Mouse (Mus musculus): ENCODE data around the gene Gm28230. TPM values are rescaled to one million over a fixed set of nuclear protein-coding genes. Genes with fewer than 3 reads are reported as not detected.

The Gm28230 gene
- polyA plus RNA-seq, 1 experiment from 2014 or later, result not detected

GRCm38 (mm10) chr2:74777536-74778275 is 51.2 kb downstream of the Gm28230 start:
- no peaks in the 10 kb centered on the region; the same call in 1 of the 2 replicates for H3K27me3 ChIP-seq (ENCODE audit: insufficient read depth, low read length)
- H3K27ac ChIP-seq (ENCODE audit: low read depth), result no peak overlapping the region
- no peaks in the 10 kb centered on the region for H3K36me3 ChIP-seq (replicated peaks; ENCODE audit: insufficient read depth, low read length)
- no peak overlapping the region for H3K4me3 ChIP-seq (ENCODE audit: low read depth, low read length)
- WGBS (ENCODE audit: insufficient replicate concordance), result 68% methylated on average over 13 of the region's 13 CpGs
- ATAC-seq (no peak), DNase-seq (no peak)
- no peak overlapping the region for H3K9ac ChIP-seq (replicated peaks)
- no peaks in the 10 kb centered on the region for H3K9me3 ChIP-seq (ENCODE audit: low read length)
- H3K4me1 ChIP-seq (ENCODE audit: insufficient read depth), result no peaks in the 10 kb centered on the region
- no peak overlapping the region for H3K4me2 ChIP-seq (ENCODE audit: low read depth, low read length)
- no peak for TF ChIP-seq EP300 (IDR thresholded peaks at IDR 0.05; ENCODE audit: low read depth)
- TF ChIP-seq CTCF (IDR thresholded peaks at IDR 0.05; ENCODE audit: low read depth), result no peak

DNA sequence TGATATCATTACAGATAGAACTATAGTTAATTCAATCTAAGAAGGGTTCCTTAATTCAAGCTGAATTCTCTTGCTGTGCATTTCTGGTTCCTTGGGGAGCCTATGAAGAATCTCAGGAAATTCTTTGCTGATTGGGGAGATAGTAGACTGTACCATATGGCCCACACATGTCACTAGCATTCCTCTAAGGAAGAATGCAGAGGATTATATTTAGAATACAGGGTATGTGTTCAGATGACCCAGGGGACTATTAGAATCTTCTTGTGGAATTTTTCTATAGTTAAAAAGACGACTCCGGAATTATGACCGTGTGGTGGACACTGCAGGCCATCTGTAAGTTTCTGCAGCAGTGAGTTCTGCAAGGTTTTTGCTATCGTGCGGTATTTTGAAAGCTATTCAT is 54.9 kb downstream of the Gm28230 start:
- DNase-seq (no peak), ATAC-seq (no peak)
- Histone ChIP-seq H3K9ac (replicated peaks) (no peak overlapping the region), H3K27ac (ENCODE audit: low read depth) (no peak overlapping the region), H3K4me2 (ENCODE audit: low read depth, low read length) (no peak overlapping the region), H3K36me3 (replicated peaks; ENCODE audit: insufficient read depth, low read length) (no peaks in the 10 kb centered on the region), H3K4me3 (ENCODE audit: low read depth, low read length) (no peak overlapping the region), H3K27me3 (ENCODE audit: insufficient read depth, low read length) (no peaks in the 10 kb centered on the region; the same call in 1 of the 2 replicates), H3K9me3 (ENCODE audit: low read length) (no peaks in the 10 kb centered on the region), H3K4me1 (ENCODE audit: insufficient read depth) (no peaks in the 10 kb centered on the region)
- TF ChIP-seq EP300 (IDR thresholded peaks at IDR 0.05; ENCODE audit: low read depth) (no peak), CTCF (IDR thresholded peaks at IDR 0.05; ENCODE audit: low read depth) (no peak)
- WGBS (ENCODE audit: insufficient replicate concordance), result 77% methylated on average over 5 of the region's 5 CpGs

DNA sequence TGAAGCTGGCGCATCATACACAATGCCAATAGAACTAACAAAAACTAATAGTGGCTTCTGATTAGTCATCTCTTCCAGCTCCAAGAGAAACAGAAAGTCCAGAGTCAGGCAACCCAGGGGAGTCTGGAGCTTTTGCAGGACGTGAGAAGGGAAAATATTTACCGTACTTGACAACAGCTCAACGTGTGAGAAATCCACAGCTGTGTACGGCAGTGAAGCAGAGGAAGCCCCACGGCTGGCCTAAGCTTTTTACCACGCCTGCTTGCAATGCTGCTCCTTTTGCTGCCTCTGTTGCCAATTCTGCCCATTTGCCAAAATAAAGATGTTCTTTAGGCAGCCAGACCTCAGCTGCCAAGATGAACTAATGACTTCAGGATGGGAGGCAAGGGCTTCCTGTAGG is 69.0 kb downstream of the Gm28230 start:
- Histone ChIP-seq H3K9ac (replicated peaks) (no peak overlapping the region), H3K27me3 (ENCODE audit: insufficient read depth, low read length) (no peaks in the 10 kb centered on the region), H3K9me3 (ENCODE audit: low read length) (no peaks in the 10 kb centered on the region), H3K27ac (ENCODE audit: low read depth) (no peak overlapping the region), H3K4me1 (ENCODE audit: insufficient read depth) (no peaks in the 10 kb centered on the region), H3K4me2 (ENCODE audit: low read depth, low read length) (no peak overlapping the region), H3K36me3 (replicated peaks; ENCODE audit: insufficient read depth, low read length) (no peaks in the 10 kb centered on the region), H3K4me3 (ENCODE audit: low read depth, low read length) (no peak overlapping the region)
- ATAC-seq, result no peak
- no peak for DNase-seq
- 57% methylated on average over 7 of the region's 7 CpGs for WGBS (ENCODE audit: insufficient replicate concordance)
- TF ChIP-seq EP300 (IDR thresholded peaks at IDR 0.05; ENCODE audit: low read depth) (no peak), CTCF (IDR thresholded peaks at IDR 0.05; ENCODE audit: low read depth) (no peak)

MicroRNAs within 50 kb of the gene (microRNA counts, 519-probe panel; counts per million panel counts)
- not detected for microRNA mmu-miR-10b

Small RNA genes within 50 kb of the gene (microRNA-seq; reads per million reads assigned to microRNA genes)
- gene Gm44463 (not detected), gene Mir10b (315 reads per million, percentile 56 among the genes with 10 or more reads in this experiment)

Other genes with a start within 250 kb of the Gm28230 start
- gene Lnpk, start 147.3 kb upstream of the Gm28230 start, polyA plus RNA-seq (2015; fragmentation: Nextera tagmentation; extraction: Ambion mirVana), result 9.6 and 11.1 TPM in 2 replicates
- not detected in 2 replicates for gene Evx2, start 67.2 kb upstream of the Gm28230 start, polyA plus RNA-seq (2015; fragmentation: Nextera tagmentation; extraction: Ambion mirVana)
- gene Hoxd13, start 58.4 kb upstream of the Gm28230 start, polyA plus RNA-seq (2015; fragmentation: Nextera tagmentation; extraction: Ambion mirVana), result not detected in 2 replicates
- not detected in 2 replicates for gene Hoxd12, start 51.7 kb upstream of the Gm28230 start, polyA plus RNA-seq (2015; fragmentation: Nextera tagmentation; extraction: Ambion mirVana)
- gene Hoxd11, start 47.2 kb upstream of the Gm28230 start, polyA plus RNA-seq (2015; fragmentation: Nextera tagmentation; extraction: Ambion mirVana), result not detected in 2 replicates
- gene Hoxd10, start 34.8 kb upstream of the Gm28230 start, polyA plus RNA-seq (2015; fragmentation: Nextera tagmentation; extraction: Ambion mirVana), result not detected in 2 replicates
- not detected in 2 replicates for gene Hoxd9, start 29.0 kb upstream of the Gm28230 start, polyA plus RNA-seq (2015; fragmentation: Nextera tagmentation; extraction: Ambion mirVana)
- gene Hoxd8, start 22.1 kb upstream of the Gm28230 start, polyA plus RNA-seq (2015; fragmentation: Nextera tagmentation; extraction: Ambion mirVana), result 0.04 TPM in 1 of 2 replicates, not detected in the other
- not detected in 2 replicates for gene Hoxd3, start 14.8 kb upstream of the Gm28230 start, polyA plus RNA-seq (2015; fragmentation: Nextera tagmentation; extraction: Ambion mirVana)
- gene Hoxd4, start 14.8 kb upstream of the Gm28230 start, polyA plus RNA-seq (2015; fragmentation: Nextera tagmentation; extraction: Ambion mirVana), result not detected in 2 replicates
- not detected in 2 replicates for gene Hoxd1, start 36.3 kb downstream of the Gm28230 start, polyA plus RNA-seq (2015; fragmentation: Nextera tagmentation; extraction: Ambion mirVana)
- 60.7 and 66.0 TPM in 2 replicates for gene Mtx2, start 99.1 kb downstream of the Gm28230 start, polyA plus RNA-seq (2015; fragmentation: Nextera tagmentation; extraction: Ambion mirVana)